Mouse (Mus musculus): Measurements from ENCODE around the gene Nus1.
A peak's percentile ranks its signal among the peaks of the same experiment; 100 is the strongest.

The Nus1 gene

GRCm38 (mm10) chr10:52417299-52417997, at the start of gene Nus1:
Gene Nus1, plus strand, starts transcription at chr10:52417547.
- DNase-seq (ENCODE audit: low read depth, low spot score): peak; percentile 96

GRCm38 (mm10) chr10:52368376-52368775, 49.0 kb upstream of the Nus1 start:
- DNase-seq (ENCODE audit: low read depth, low spot score): no peak

- DNase-seq (ENCODE audit: low read depth, low spot score): peak; percentile 91
These were observed 43.5 kb upstream of the Nus1 start for GRCm38 (mm10) chr10:52373834-52374233.

GRCm38 (mm10) chr10:52374651-52375050, 42.7 kb upstream of the Nus1 start:
- DNase-seq (ENCODE audit: low read depth, low spot score): peak; percentile 43

GRCm38 (mm10) chr10:52376422-52376821, 40.9 kb upstream of the Nus1 start:
- DNase-seq (ENCODE audit: low read depth, low spot score): no peak

GRCm38 (mm10) chr10:52377813-52378212, 39.5 kb upstream of the Nus1 start:
- DNase-seq (ENCODE audit: low read depth, low spot score): peak; percentile 18

GRCm38 (mm10) chr10:52381321-52381801, 36.0 kb upstream of the Nus1 start:
- DNase-seq (ENCODE audit: low read depth, low spot score): peak; percentile 74

GRCm38 (mm10) chr10:52381845-52382591, 35.3 kb upstream of the Nus1 start, which contains the start of gene Gopc:
Gene Gopc, minus strand, starts transcription at chr10:52382124.
- peak; percentile 99 for DNase-seq (ENCODE audit: low read depth, low spot score)

- DNase-seq (ENCODE audit: low read depth, low spot score): no peak
These were observed 34.3 kb upstream of the Nus1 start for GRCm38 (mm10) chr10:52383022-52383421.

GRCm38 (mm10) chr10:52383522-52383921, 33.8 kb upstream of the Nus1 start:
- DNase-seq (ENCODE audit: low read depth, low spot score): no peak

- peak; percentile 63 for DNase-seq (ENCODE audit: low read depth, low spot score)
These were observed 32.3 kb upstream of the Nus1 start for GRCm38 (mm10) chr10:52384823-52385610.

- DNase-seq (ENCODE audit: low read depth, low spot score): no peak
These were observed 30.2 kb upstream of the Nus1 start for GRCm38 (mm10) chr10:52387192-52387591.

- no peak for DNase-seq (ENCODE audit: low read depth, low spot score)
These were observed 28.4 kb upstream of the Nus1 start, which contains the start of gene Nepn for GRCm38 (mm10) chr10:52388922-52389430. Gene Nepn, plus strand, starts transcription at chr10:52388972.

GRCm38 (mm10) chr10:52389438-52389837, 27.9 kb upstream of the Nus1 start:
- DNase-seq (ENCODE audit: low read depth, low spot score): no peak

GRCm38 (mm10) chr10:52391208-52391607, 26.1 kb upstream of the Nus1 start:
- DNase-seq (ENCODE audit: low read depth, low spot score): no peak

GRCm38 (mm10) chr10:52396647-52397046, 20.7 kb upstream of the Nus1 start:
- DNase-seq (ENCODE audit: low read depth, low spot score): no peak

- no peak for DNase-seq (ENCODE audit: low read depth, low spot score)
These were observed 18.6 kb upstream of the Nus1 start for GRCm38 (mm10) chr10:52398715-52399114.

- DNase-seq (ENCODE audit: low read depth, low spot score): no peak
These were observed 17.6 kb upstream of the Nus1 start for GRCm38 (mm10) chr10:52399722-52400121.

- DNase-seq (ENCODE audit: low read depth, low spot score): no peak
These were observed 12.2 kb upstream of the Nus1 start for GRCm38 (mm10) chr10:52405160-52405559.

GRCm38 (mm10) chr10:52407526-52407925, 9.8 kb upstream of the Nus1 start:
- no peak for DNase-seq (ENCODE audit: low read depth, low spot score)

GRCm38 (mm10) chr10:52415020-52415419, 2.3 kb upstream of the Nus1 start:
- DNase-seq (ENCODE audit: low read depth, low spot score): no peak

- DNase-seq (ENCODE audit: low read depth, low spot score): no peak
These were observed 889 bp upstream of the Nus1 start for GRCm38 (mm10) chr10:52416458-52416857.

Measured in A20 (cell line).